Mouse (Mus musculus): ENCODE measurements at regions not wholly inside any gene's neighbourhood (a gene's known extent, or its start where the extent isn't known, plus 50 kb on each side); places are given as distances from the start of the nearest gene placed in this dataset.
A peak's percentile ranks its signal among the peaks of the same experiment; 100 is the strongest.

- 93% methylated on average over 8 of the region's 8 CpGs for WGBS
- H3K27ac ChIP-seq (ENCODE audit: insufficient read depth, low read length), result no peak overlapping the region
- no peak overlapping the region for H3K4me3 ChIP-seq (replicated peaks; ENCODE audit: insufficient read depth, low read depth, low read length)
- TF ChIP-seq CTCF (IDR thresholded peaks at IDR 0.05; ENCODE audit: borderline replicate concordance, insufficient read depth, low read depth, low read length) (no peak), POLR2A (IDR thresholded peaks at IDR 0.05; ENCODE audit: borderline replicate concordance, insufficient read depth, low read length) (no peak)
- H3K4me1 ChIP-seq (ENCODE audit: control insufficient read depth, insufficient read depth, low read length), result no peaks in the 10 kb centered on the region
- no peaks in the 10 kb centered on the region; the same call in 1 of the 2 replicates for H3K27me3 ChIP-seq (ENCODE audit: control insufficient read depth, insufficient read depth, low read length)
- no peak for DNase-seq
Observed at GRCm38 (mm10) chr3:35095221-35095620, 445.0 kb downstream of the Sox2 start.

- Histone ChIP-seq H3K27ac (ENCODE audit: insufficient read depth, low read length) (no peak overlapping the region), H3K27me3 (ENCODE audit: control insufficient read depth, insufficient read depth, low read length) (no peaks in the 10 kb centered on the region), H3K4me3 (replicated peaks; ENCODE audit: insufficient read depth, low read depth, low read length) (no peak overlapping the region), H3K4me1 (ENCODE audit: control insufficient read depth, insufficient read depth, low read length) (no peaks in the 10 kb centered on the region)
- WGBS, result 87% methylated on average over 5 of the region's 5 CpGs
- TF ChIP-seq POLR2A (IDR thresholded peaks at IDR 0.05; ENCODE audit: borderline replicate concordance, insufficient read depth, low read length), result no peak
- no peak for TF ChIP-seq CTCF (IDR thresholded peaks at IDR 0.05; ENCODE audit: borderline replicate concordance, insufficient read depth, low read depth, low read length)
- no peak for DNase-seq
Observed at GRCm38 (mm10) chr3:35096381-35096780, 446.2 kb downstream of the Sox2 start.

- Histone ChIP-seq H3K4me1 (ENCODE audit: control insufficient read depth, insufficient read depth, low read length) (no peaks in the 10 kb centered on the region), H3K27ac (ENCODE audit: insufficient read depth, low read length) (no peak overlapping the region), H3K4me3 (replicated peaks; ENCODE audit: insufficient read depth, low read depth, low read length) (no peak overlapping the region), H3K27me3 (ENCODE audit: control insufficient read depth, insufficient read depth, low read length) (no peaks in the 10 kb centered on the region; the same call in 1 of the 2 replicates)
- 81% methylated on average over 6 of the region's 6 CpGs for WGBS
- DNase-seq, result no peak
- TF ChIP-seq CTCF (IDR thresholded peaks at IDR 0.05; ENCODE audit: borderline replicate concordance, insufficient read depth, low read depth, low read length), result no peak
- no peak for TF ChIP-seq POLR2A (IDR thresholded peaks at IDR 0.05; ENCODE audit: borderline replicate concordance, insufficient read depth, low read length)
Observed at GRCm38 (mm10) chr3:35097766-35098165, 447.6 kb downstream of the Sox2 start.

- WGBS, result 65% methylated on average over 3 of the region's 3 CpGs
- no peaks in the 10 kb centered on the region for H3K4me1 ChIP-seq (ENCODE audit: control insufficient read depth, insufficient read depth, low read length)
- H3K27ac ChIP-seq (ENCODE audit: insufficient read depth, low read length), result no peak overlapping the region
- DNase-seq, result no peak
- H3K27me3 ChIP-seq (ENCODE audit: control insufficient read depth, insufficient read depth, low read length), result no peaks in the 10 kb centered on the region; the same call in 1 of the 2 replicates
- TF ChIP-seq CTCF (IDR thresholded peaks at IDR 0.05; ENCODE audit: borderline replicate concordance, insufficient read depth, low read depth, low read length), result no peak
- H3K4me3 ChIP-seq (replicated peaks; ENCODE audit: insufficient read depth, low read depth, low read length), result no peak overlapping the region
Observed at GRCm38 (mm10) chr3:35099226-35099625, 449.0 kb downstream of the Sox2 start.

- no peak for DNase-seq
- Histone ChIP-seq H3K27ac (ENCODE audit: insufficient read depth, low read length) (no peak overlapping the region), H3K27me3 (ENCODE audit: control insufficient read depth, insufficient read depth, low read length) (no peaks in the 10 kb centered on the region; the same call in 1 of the 2 replicates), H3K4me1 (ENCODE audit: control insufficient read depth, insufficient read depth, low read length) (no peaks in the 10 kb centered on the region), H3K4me3 (replicated peaks; ENCODE audit: insufficient read depth, low read depth, low read length) (no peak overlapping the region)
- WGBS, result 80% methylated on average over 10 of the region's 10 CpGs
- no peak for TF ChIP-seq POLR2A (IDR thresholded peaks at IDR 0.05; ENCODE audit: borderline replicate concordance, insufficient read depth, low read length)
- no peak for TF ChIP-seq CTCF (IDR thresholded peaks at IDR 0.05; ENCODE audit: borderline replicate concordance, insufficient read depth, low read depth, low read length)
Observed at GRCm38 (mm10) chr3:35099876-35100420, 449.7 kb downstream of the Sox2 start.

GRCm38 (mm10) chr3:35101286-35101685 lies 451.1 kb downstream of the Sox2 start:
- DNase-seq, result no peak
- Histone ChIP-seq H3K27ac (ENCODE audit: insufficient read depth, low read length) (no peak overlapping the region), H3K4me1 (ENCODE audit: control insufficient read depth, insufficient read depth, low read length) (no peaks in the 10 kb centered on the region), H3K27me3 (ENCODE audit: control insufficient read depth, insufficient read depth, low read length) (no peaks in the 10 kb centered on the region; the same call in 1 of the 2 replicates), H3K4me3 (replicated peaks; ENCODE audit: insufficient read depth, low read depth, low read length) (no peak overlapping the region)
- WGBS, result 76% methylated on average over 8 of the region's 8 CpGs
- TF ChIP-seq CTCF (IDR thresholded peaks at IDR 0.05; ENCODE audit: borderline replicate concordance, insufficient read depth, low read depth, low read length), result no peak
- no peak for TF ChIP-seq POLR2A (IDR thresholded peaks at IDR 0.05; ENCODE audit: borderline replicate concordance, insufficient read depth, low read length)

- TF ChIP-seq CTCF (IDR thresholded peaks at IDR 0.05; ENCODE audit: borderline replicate concordance, insufficient read depth, low read depth, low read length) (no peak), POLR2A (IDR thresholded peaks at IDR 0.05; ENCODE audit: borderline replicate concordance, insufficient read depth, low read length) (no peak)
- no peak overlapping the region for H3K4me3 ChIP-seq (replicated peaks; ENCODE audit: insufficient read depth, low read depth, low read length)
- H3K27me3 ChIP-seq (ENCODE audit: control insufficient read depth, insufficient read depth, low read length), result no peaks in the 10 kb centered on the region; the same call in 1 of the 2 replicates
- no peaks in the 10 kb centered on the region for H3K4me1 ChIP-seq (ENCODE audit: control insufficient read depth, insufficient read depth, low read length)
- DNase-seq, result no peak
- WGBS, result 69% methylated on average over 5 of the region's 5 CpGs
- no peak overlapping the region for H3K27ac ChIP-seq (ENCODE audit: insufficient read depth, low read length)
Observed at GRCm38 (mm10) chr3:35101951-35102350, 451.7 kb downstream of the Sox2 start.

- no peaks in the 10 kb centered on the region; the same call in 1 of the 2 replicates for H3K27me3 ChIP-seq (ENCODE audit: control insufficient read depth, insufficient read depth, low read length)
- no peak overlapping the region for H3K27ac ChIP-seq (ENCODE audit: insufficient read depth, low read length)
- H3K4me3 ChIP-seq (replicated peaks; ENCODE audit: insufficient read depth, low read depth, low read length), result no peak overlapping the region
- H3K4me1 ChIP-seq (ENCODE audit: control insufficient read depth, insufficient read depth, low read length), result no peaks in the 10 kb centered on the region
- TF ChIP-seq POLR2A (IDR thresholded peaks at IDR 0.05; ENCODE audit: borderline replicate concordance, insufficient read depth, low read length) (no peak), CTCF (IDR thresholded peaks at IDR 0.05; ENCODE audit: borderline replicate concordance, insufficient read depth, low read depth, low read length) (peak; percentile 81)
- 39% methylated on average over 13 of the region's 13 CpGs for WGBS
- DNase-seq, result peak; percentile 42 to 45
Observed at GRCm38 (mm10) chr3:35102715-35103591, 452.7 kb downstream of the Sox2 start.
